Mouse (Mus musculus) limb, embryonic 13.5 days (tissue): Measurements from ENCODE around the gene Rnpepl1. TPM values are rescaled to one million over a fixed set of nuclear protein-coding genes. Genes with fewer than 3 reads are reported as not detected.

Source experiments
- ATAC-seq: fragments of 200-750 bp; cut with Nextera tagmentation; 2 replicates; pipeline ENCODE4 v1.8.0; 2017; ENCODE audit warnings: low read depth, moderate number of reproducible peaks, moderate TSS enrichment; ENCODE audit not compliant: low FRiP score
- H3K27ac ChIP-seq: fragments of 300-500 bp; sonication (generic); 2 replicates; pipeline ENCODE4 v1.5.1; 2015; ENCODE audit warnings: inconsistent platforms, mild to moderate bottlenecking, moderate library complexity
- H3K27me3 ChIP-seq: fragments of 300-500 bp; sonication (generic); 2 replicates; pipeline ENCODE4 v1.6.1; 2015; ENCODE audit warnings: mild to moderate bottlenecking, inconsistent platforms
- H3K36me3 ChIP-seq: fragments of 300-500 bp; sonication (generic); 2 replicates; pipeline ENCODE4 v1.6.1; 2015; ENCODE audit warnings: inconsistent platforms, mild to moderate bottlenecking, moderate library complexity
- H3K4me1 ChIP-seq: fragments of 300-500 bp; sonication (generic); 2 replicates; pipeline ENCODE4 v1.6.1; 2015; ENCODE audit warnings: inconsistent platforms
- H3K4me2 ChIP-seq: fragments of 300-500 bp; sonication (generic); replicated peaks from 2 replicates; pipeline ENCODE4 v1.6.1; 2015; ENCODE audit warnings: inconsistent platforms, mild to moderate bottlenecking, moderate library complexity
- H3K4me3 ChIP-seq: fragments of 300-500 bp; sonication (generic); 2 replicates; pipeline ENCODE4 v1.5.1; 2015; ENCODE audit warnings: moderate library complexity, mild to moderate bottlenecking, inconsistent platforms
- H3K9ac ChIP-seq: fragments of 300-500 bp; sonication (generic); 2 replicates; pipeline ENCODE4 v1.6.1; 2015; ENCODE audit warnings: mild to moderate bottlenecking, inconsistent platforms
- H3K9me3 ChIP-seq: fragments of 300-500 bp; sonication (generic); 2 replicates; pipeline ENCODE4 v1.6.1; 2016; ENCODE audit warnings: inconsistent platforms
- WGBS: fragments of 180-500 bp; shearing (Covaris S2); methylation state at CpG from one replicate; pipeline ENCODE4 v1.1.7; 2015; 5-methylcytosine and 5-hydroxymethylcytosine counted together
- polyA plus RNA-seq: library from polyadenylated mRNA; unstranded; fragments of >200 nt; fragmentation: Nextera tagmentation; extraction: Ambion mirVana; gene quantifications from 2 replicates; pipeline ENCODE4 v1.2.1, GENCODE M21; 2015

The Rnpepl1 gene
- polyA plus RNA-seq, 1 experiment from 2014 or later = 33.3 TPM

GRCm38 (mm10) chr1:92908664-92909063, 1.9 kb upstream of the Rnpepl1 start:
- no peak overlapping the region for H3K9ac ChIP-seq
- no peak overlapping the region for H3K4me3 ChIP-seq
- H3K4me2 ChIP-seq = 0 out of 2 replicates have a peak overlapping the region, but pooled peaks have one; percentile 3
- H3K27me3 ChIP-seq = 0 out of 2 replicates have a peak, but pooled peaks cover 2% of the 10 kb centered on the region
- no peaks in the 10 kb centered on the region for H3K36me3 ChIP-seq
- no peak for ATAC-seq
- no peak overlapping the region for H3K27ac ChIP-seq
- no peaks in the 10 kb centered on the region for H3K9me3 ChIP-seq
- WGBS = 92% methylated on average over 3 of the region's 3 CpGs
- peaks cover 47% of the 10 kb centered on the region for H3K4me1 ChIP-seq

- no peak overlapping the region for H3K27ac ChIP-seq
- ATAC-seq = no peak
These were observed 1.5 kb upstream of the Rnpepl1 start for GRCm38 (mm10) chr1:92909068-92909467.

GRCm38 (mm10) chr1:92910925-92911720, 540 bp downstream of the Rnpepl1 start:
- Histone ChIP-seq H3K9me3 (no peaks in the 10 kb centered on the region), H3K4me2 (peak overlapping the region; percentile 96), H3K9ac (peak overlapping the region; percentile 83), H3K27ac (peak overlapping the region; percentile 92), H3K4me3 (peak overlapping the region; percentile 82), H3K36me3 (peaks cover 24% of the 10 kb centered on the region), H3K27me3 (0 out of 2 replicates have a peak, but pooled peaks cover 2% of the 10 kb centered on the region), H3K4me1 (peaks cover 47% of the 10 kb centered on the region)
- 1% methylated on average over 70 of the region's 85 CpGs for WGBS
- peak; percentile 38 for ATAC-seq

More at GRCm38 (mm10) chr1:92909068-92909467, 1.5 kb upstream of the Rnpepl1 start:
- Histone ChIP-seq H3K27me3 (0 out of 2 replicates have a peak, but pooled peaks cover 2% of the 10 kb centered on the region), H3K4me1 (peaks cover 47% of the 10 kb centered on the region), H3K4me2 (no peak overlapping the region), H3K36me3 (peaks cover 3% of the 10 kb centered on the region; the same call in 1 of the 2 replicates), H3K4me3 (no peak overlapping the region), H3K9ac (no peak overlapping the region), H3K9me3 (no peaks in the 10 kb centered on the region)
- 60% methylated on average over 4 of the region's 4 CpGs for WGBS

GRCm38 (mm10) chr1:92911721-92912138, 1.1 kb downstream of the Rnpepl1 start:
- peaks cover 30% of the 10 kb centered on the region for H3K36me3 ChIP-seq
- peak overlapping the region; percentile 92; the same call in 1 of the 2 replicates for H3K27ac ChIP-seq
- 39% methylated on average over 8 of the region's 8 CpGs for WGBS
- 0 out of 2 replicates have a peak, but pooled peaks cover 2% of the 10 kb centered on the region for H3K27me3 ChIP-seq
- H3K4me1 ChIP-seq = peaks cover 43% of the 10 kb centered on the region
- peak overlapping the region; percentile 83 for H3K9ac ChIP-seq
- H3K4me2 ChIP-seq = peak overlapping the region; percentile 96
- no peak for ATAC-seq
- H3K4me3 ChIP-seq = peak overlapping the region; percentile 82
- no peaks in the 10 kb centered on the region for H3K9me3 ChIP-seq

GRCm38 (mm10) chr1:92912286-92912685, 1.7 kb downstream of the Rnpepl1 start:
- Histone ChIP-seq H3K4me1 (peaks cover 42% of the 10 kb centered on the region), H3K27me3 (0 out of 2 replicates have a peak, but pooled peaks cover 2% of the 10 kb centered on the region), H3K27ac (no peak overlapping the region), H3K9ac (peak overlapping the region; percentile 83), H3K9me3 (no peaks in the 10 kb centered on the region), H3K4me2 (peak overlapping the region; percentile 96), H3K4me3 (peak overlapping the region; percentile 82), H3K36me3 (peaks cover 36% of the 10 kb centered on the region)
- ATAC-seq = no peak
- 38% methylated on average over 1 of the region's 1 CpGs for WGBS

GRCm38 (mm10) chr1:92914239-92914638, 3.7 kb downstream of the Rnpepl1 start:
- Histone ChIP-seq H3K27me3 (0 out of 2 replicates have a peak, but pooled peaks cover 2% of the 10 kb centered on the region), H3K9me3 (no peaks in the 10 kb centered on the region), H3K4me3 (no peak overlapping the region), H3K36me3 (peaks cover 55% of the 10 kb centered on the region), H3K9ac (no peak overlapping the region), H3K4me2 (no peak overlapping the region), H3K4me1 (peaks cover 29% of the 10 kb centered on the region), H3K27ac (no peak overlapping the region)
- ATAC-seq = no peak
- 84% methylated on average over 4 of the region's 4 CpGs for WGBS

GRCm38 (mm10) chr1:92914993-92915392, 4.4 kb downstream of the Rnpepl1 start:
- WGBS = 93% methylated on average over 11 of the region's 11 CpGs
- Histone ChIP-seq H3K9ac (no peak overlapping the region), H3K36me3 (peaks cover 63% of the 10 kb centered on the region), H3K27ac (no peak overlapping the region), H3K27me3 (no peaks in the 10 kb centered on the region), H3K9me3 (no peaks in the 10 kb centered on the region), H3K4me3 (no peak overlapping the region), H3K4me1 (peaks cover 21% of the 10 kb centered on the region), H3K4me2 (no peak overlapping the region)
- ATAC-seq = no peak

- peaks cover 76% of the 10 kb centered on the region for H3K36me3 ChIP-seq
- 91% methylated on average over 9 of the region's 9 CpGs for WGBS
- no peak for ATAC-seq
These were observed 6.1 kb downstream of the Rnpepl1 start for GRCm38 (mm10) chr1:92916725-92917124.

GRCm38 (mm10) chr1:92919151-92919550, 8.6 kb downstream of the Rnpepl1 start:
- H3K4me2 ChIP-seq = no peak overlapping the region
- 94% methylated on average over 11 of the region's 11 CpGs for WGBS
- no peaks in the 10 kb centered on the region for H3K9me3 ChIP-seq
- H3K36me3 ChIP-seq = peaks cover 72% of the 10 kb centered on the region
- no peaks in the 10 kb centered on the region for H3K27me3 ChIP-seq
- H3K4me3 ChIP-seq = no peak overlapping the region
- no peak overlapping the region for H3K9ac ChIP-seq
- H3K4me1 ChIP-seq = no peaks in the 10 kb centered on the region
- no peak overlapping the region for H3K27ac ChIP-seq
- no peak for ATAC-seq

More at GRCm38 (mm10) chr1:92916725-92917124, 6.1 kb downstream of the Rnpepl1 start:
- H3K27me3 ChIP-seq = no peaks in the 10 kb centered on the region
- H3K9me3 ChIP-seq = no peaks in the 10 kb centered on the region
- H3K4me1 ChIP-seq = peaks cover 13% of the 10 kb centered on the region
- no peak overlapping the region for H3K27ac ChIP-seq
- no peak overlapping the region for H3K4me2 ChIP-seq
- no peak overlapping the region for H3K9ac ChIP-seq
- no peak overlapping the region for H3K4me3 ChIP-seq

- Histone ChIP-seq H3K4me2 (no peak overlapping the region), H3K9me3 (no peaks in the 10 kb centered on the region), H3K27ac (no peak overlapping the region), H3K9ac (no peak overlapping the region), H3K27me3 (no peaks in the 10 kb centered on the region), H3K4me1 (no peaks in the 10 kb centered on the region), H3K4me3 (no peak overlapping the region), H3K36me3 (peaks cover 66% of the 10 kb centered on the region)
- ATAC-seq = no peak
- WGBS = 88% methylated on average over 12 of the region's 12 CpGs
These were observed 9.2 kb downstream of the Rnpepl1 start for GRCm38 (mm10) chr1:92919775-92920174.

GRCm38 (mm10) chr1:92920474-92921200, 10.1 kb downstream of the Rnpepl1 start:
- WGBS = 83% methylated on average over 7 of the region's 7 CpGs
- peaks cover 57% of the 10 kb centered on the region for H3K36me3 ChIP-seq
- no peak overlapping the region for H3K4me3 ChIP-seq
- no peaks in the 10 kb centered on the region for H3K9me3 ChIP-seq
- ATAC-seq = no peak
- H3K9ac ChIP-seq = no peak overlapping the region
- no peak overlapping the region for H3K4me2 ChIP-seq
- no peak overlapping the region for H3K27ac ChIP-seq
- no peaks in the 10 kb centered on the region for H3K27me3 ChIP-seq
- H3K4me1 ChIP-seq = no peaks in the 10 kb centered on the region

GRCm38 (mm10) chr1:92921496-92921895, 10.9 kb downstream of the Rnpepl1 start:
- 87% methylated on average over 4 of the region's 4 CpGs for WGBS
- no peak for ATAC-seq
- H3K4me3 ChIP-seq = no peak overlapping the region

More at GRCm38 (mm10) chr1:92921496-92921895, 10.9 kb downstream of the Rnpepl1 start:
- H3K9me3 ChIP-seq = no peaks in the 10 kb centered on the region
- no peak overlapping the region for H3K27ac ChIP-seq
- no peak overlapping the region for H3K4me2 ChIP-seq
- no peak overlapping the region for H3K9ac ChIP-seq
- H3K27me3 ChIP-seq = no peaks in the 10 kb centered on the region
- peaks cover 48% of the 10 kb centered on the region for H3K36me3 ChIP-seq
- no peaks in the 10 kb centered on the region for H3K4me1 ChIP-seq
